Mouse (Mus musculus): ENCODE results near the gene Mtr. TPM values are rescaled to one million over a fixed set of nuclear protein-coding genes. Genes with fewer than 3 reads are reported as not detected.

Gene Mtr
- 12.2 and 15.3 TPM in 2 replicates for polyA plus RNA-seq (2012; rRNA removed)

DNA sequence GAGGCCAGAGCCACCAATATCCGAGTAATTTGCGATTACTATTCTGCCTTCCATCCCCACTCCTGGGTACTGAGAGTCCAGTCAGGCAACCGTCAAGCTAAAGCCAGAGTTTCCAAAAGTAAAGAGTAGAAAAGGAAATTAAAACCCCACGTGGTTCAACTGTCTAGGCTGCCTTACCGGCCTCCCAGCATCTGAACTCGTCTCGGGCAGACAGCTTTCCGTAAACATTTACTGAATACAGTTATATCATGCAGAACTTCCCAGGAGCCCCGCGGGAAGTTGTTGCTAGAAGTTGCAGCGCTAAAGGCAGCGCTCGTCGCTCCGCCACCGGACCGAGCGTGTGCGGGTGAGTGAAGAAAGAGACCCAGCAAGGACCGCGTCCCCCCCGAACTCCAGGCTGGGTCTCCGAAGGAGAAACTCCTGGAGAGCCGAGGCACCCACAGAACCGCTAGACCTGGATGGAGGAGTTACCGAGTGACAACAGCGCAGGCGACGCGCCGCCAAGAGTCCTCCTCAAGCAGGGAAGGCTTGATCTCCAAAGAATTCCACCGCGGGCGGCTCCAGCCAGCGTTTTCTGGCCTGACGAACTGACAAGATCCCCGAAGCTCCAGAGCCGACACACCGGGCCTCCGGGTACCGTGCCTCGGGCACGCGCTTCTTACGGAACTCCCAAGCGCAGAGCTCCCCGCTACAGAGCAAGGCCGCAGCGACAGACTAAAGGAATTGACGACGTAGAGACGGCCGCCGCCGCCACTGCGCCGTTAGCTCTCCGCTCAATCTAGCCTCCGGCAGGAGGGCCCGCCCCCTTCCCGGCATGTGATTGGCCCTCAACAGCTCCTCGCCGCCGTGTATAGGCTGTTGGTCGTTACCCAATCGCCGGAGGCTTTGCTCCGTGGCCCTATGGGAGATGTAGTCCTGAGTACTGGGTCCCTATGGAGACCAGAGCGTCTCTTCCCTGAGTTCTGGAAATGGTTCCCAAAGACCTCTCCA lies at the start of gene Mtr:
Mtr (minus strand) TSS at position 723 of the 990 bp plus-strand sequence.

Other genes with a start within 250 kb of the Mtr start
- gene Ryr2, start 151.2 kb downstream of the Mtr start, polyA plus RNA-seq (2012; rRNA removed): 2.4 and 2.9 TPM in 2 replicates
- 6.4 and 25.1 TPM in 2 replicates for gene Actn2, start 82.6 kb upstream of the Mtr start, polyA plus RNA-seq (2012; rRNA removed)
- 33.3 and 37.0 TPM in 2 replicates for gene Heatr1, start 136.9 kb upstream of the Mtr start, polyA plus RNA-seq (2012; rRNA removed)
- gene Lgals8, start 206.8 kb upstream of the Mtr start, polyA plus RNA-seq (2012; rRNA removed): 10.1 and 18.6 TPM in 2 replicates

Data from central nervous system, embryonic 11.5 days (tissue).